Mouse (Mus musculus) spleen, postnatal 36 days (tissue): ENCODE data around the gene Fam217a.
"Not testable (repeated sequence)": the region's sequence is repeated elsewhere in the genome, so short reads cannot be mapped to it uniquely, and the experiment has no call there.

Experiments used
- DNase-seq, 2 experiments: peaks; one replicate each; pipeline ENCODE4 v3.0.0; 2022; ENCODE audit warnings: low spot score in 2 of 2, mixed read lengths in 1 of 2

The Fam217a gene

DNA sequence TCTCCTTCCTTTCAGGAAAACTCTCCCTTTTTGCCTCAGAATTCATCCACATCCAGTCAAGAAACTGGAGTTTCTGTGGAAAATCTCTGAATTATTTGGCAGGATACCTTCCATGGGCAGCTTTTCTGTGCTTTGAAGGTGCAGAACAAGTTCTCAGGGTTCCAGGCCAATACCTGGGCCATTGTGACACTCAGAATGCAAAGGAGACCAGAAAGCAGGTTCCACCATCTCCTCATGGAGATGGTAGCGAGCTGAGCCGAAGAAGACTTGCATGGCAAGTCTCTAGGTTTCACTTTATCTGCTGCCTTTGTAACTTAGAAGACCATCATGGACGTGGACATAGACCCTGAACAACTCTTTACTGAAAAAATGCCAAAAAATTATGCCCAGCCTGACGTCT is at the start of gene Fam217a, which contains the start of gene 4933417A18Rik:
TSS of gene Fam217a (minus strand) at position 101 of the 400 bp plus-strand sequence.
TSS of gene 4933417A18Rik (plus strand) at position 200 of the 400 bp plus-strand sequence.
- DNase-seq, result no peak

DNA sequence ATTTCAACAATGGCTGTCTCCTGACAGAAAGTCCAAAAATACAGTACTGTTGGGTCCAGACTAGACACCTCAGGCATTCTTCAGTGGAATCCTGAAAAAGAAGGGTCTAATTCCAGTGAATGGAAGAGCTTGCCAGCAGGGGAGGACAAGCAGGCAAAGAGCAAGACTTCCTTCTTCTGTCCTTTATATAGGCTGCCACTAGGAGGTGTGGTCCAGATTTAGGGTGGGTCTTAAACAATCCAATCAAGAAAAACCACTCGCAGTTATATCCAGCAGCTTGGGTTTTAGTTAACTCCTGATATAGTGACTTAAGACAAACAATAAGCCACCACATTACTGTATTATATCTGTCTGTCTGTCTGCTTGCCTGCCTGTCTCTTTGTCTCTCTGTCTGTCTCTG is 49.7 kb upstream of the Fam217a start:
- no peak for DNase-seq

DNA sequence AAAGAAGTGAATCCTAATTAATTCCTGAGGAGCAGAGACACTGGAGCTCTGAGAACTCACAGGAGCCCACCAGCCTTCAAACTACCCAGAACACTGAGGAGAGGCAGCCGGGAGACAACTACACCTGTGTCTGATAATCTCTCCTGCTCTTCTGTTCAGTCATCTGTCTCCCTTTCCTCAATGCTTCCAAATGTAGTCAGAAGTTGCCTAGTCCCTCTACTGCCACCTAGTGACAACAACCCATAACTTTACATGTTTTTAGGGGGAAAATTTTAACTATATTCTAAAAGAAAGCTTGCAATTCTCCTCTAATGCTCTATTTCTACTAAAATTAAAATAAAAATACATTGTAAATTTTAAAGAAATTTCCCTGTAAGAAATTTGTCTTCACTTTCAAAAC is 49.0 kb upstream of the Fam217a start:
- peak in 1 of 2 experiments; percentile 17 for DNase-seq

DNA sequence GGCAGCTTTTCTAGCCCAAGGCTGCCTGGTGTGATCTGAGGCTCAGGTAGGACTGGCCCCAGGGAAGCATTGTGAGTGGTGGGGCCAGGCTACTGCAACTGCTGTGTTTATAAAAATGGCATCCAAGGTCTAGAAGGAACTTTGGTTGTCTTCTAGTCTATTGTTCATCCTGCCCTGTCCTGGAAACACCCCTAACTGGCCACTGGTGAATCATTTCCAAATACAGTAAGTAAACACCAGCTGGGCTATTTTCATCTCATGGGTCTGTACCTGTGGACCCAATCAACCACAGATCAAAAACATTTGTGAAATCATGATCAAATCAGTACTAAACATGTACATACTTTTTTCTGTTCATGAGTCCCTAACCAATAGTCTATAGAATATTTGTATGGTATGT is 48.3 kb upstream of the Fam217a start:
- DNase-seq, result not testable (repeated sequence)

DNA sequence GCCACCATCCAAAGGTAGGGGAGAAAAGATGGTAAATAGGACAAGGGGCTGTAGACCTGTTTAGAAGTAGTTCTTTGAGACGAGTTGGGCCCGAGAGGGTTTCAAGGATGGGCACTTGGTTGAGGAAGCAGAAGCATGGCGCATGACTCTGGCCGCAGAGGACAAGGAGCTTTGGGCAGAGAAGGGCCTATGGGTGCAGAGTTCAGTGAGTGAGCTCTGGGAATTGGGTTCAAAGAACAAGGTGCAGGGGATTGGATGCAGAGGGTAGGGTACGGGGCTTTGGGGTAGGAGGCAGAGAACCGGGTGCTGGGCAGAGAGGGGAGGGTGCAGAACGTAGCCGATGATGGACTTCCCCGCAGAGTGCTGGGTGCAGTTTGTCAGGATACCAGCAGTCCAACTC is 41.5 kb upstream of the Fam217a start:
- DNase-seq, result not testable (repeated sequence)

DNA sequence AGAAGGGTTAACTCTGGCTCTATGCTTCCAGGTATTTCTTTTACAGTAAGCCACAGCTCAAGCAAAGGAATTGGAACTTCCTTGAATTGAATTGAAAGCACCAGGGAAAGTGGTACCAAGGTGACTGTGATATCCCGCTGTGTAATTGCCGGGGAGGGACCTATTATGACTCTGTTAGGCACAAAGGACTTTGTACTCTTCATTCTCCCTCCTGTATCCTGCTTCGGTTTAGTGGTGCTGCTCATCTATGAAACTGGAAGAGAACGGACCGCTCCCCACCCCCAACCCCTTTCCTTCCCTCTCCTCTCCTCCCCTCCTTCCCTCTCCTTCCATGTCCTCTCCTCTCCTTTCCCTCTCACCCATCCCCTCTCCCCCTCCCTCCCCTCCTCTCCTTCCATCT is 40.8 kb upstream of the Fam217a start:
- no peak for DNase-seq

DNA sequence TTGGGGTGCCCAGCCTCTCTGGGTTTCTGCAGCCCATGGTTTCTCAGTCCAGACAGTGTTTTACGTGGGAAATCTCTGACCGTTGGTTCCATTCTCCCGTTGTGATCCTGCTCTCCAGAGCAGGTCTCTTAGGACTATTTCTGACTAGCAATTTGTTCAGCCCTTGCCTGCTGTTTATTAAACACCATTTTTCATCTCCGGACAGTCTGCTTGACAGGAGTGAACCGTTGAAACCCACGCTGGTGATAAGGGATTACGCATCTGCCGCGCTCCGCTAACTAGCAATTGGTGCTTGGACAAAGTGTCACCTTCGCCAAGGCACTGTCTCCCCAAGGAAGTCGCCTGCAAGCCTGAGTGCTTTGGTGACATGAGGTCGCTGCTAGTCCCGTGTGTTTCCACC is 40.3 kb upstream of the Fam217a start:
- DNase-seq, result no peak

DNA sequence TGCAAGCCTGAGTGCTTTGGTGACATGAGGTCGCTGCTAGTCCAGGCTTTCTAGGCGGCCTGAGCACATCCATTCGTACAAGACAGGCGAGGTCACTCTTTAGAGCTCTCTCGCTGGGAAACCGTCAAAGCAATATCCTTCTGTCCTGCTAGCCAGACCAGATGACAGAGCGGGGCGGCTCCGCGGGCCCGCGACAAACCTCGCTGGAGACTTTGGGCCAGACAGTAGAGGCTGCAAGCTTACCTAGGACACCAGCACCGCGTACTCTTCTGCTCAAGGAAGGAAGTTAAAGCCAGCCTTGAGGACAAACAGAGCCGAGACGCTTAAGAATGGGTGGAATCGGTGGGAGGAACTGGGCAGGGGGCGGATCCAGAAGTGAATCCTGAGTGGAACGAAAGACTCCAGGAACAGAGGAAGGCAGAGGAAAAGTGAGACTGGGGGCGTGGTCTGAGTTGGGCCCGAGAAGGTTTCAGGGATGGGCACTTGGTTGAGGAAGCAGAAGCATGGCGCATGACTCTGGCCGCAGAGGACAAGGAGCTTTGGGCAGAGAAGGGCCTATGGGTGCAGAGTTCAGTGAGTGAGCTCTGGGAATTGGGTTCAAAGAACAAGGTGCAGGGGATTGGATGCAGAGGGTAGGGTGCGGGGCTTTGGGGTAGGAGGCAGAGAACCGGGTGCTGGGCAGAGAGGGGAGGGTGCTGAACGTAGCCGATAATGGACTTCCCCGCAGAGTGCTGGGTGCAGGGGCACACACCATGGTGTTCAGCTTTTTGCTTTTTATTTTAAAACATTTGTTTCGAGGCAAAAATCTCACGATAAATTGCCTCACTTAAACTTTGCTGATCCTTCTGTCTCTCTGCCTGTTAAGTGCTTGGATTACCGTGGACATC is 39.6 kb upstream of the Fam217a start, which contains the start of gene Eci3:
TSS of gene Eci3 (minus strand) at position 300 of the 887 bp plus-strand sequence.
- DNase-seq, result no peak

DNA sequence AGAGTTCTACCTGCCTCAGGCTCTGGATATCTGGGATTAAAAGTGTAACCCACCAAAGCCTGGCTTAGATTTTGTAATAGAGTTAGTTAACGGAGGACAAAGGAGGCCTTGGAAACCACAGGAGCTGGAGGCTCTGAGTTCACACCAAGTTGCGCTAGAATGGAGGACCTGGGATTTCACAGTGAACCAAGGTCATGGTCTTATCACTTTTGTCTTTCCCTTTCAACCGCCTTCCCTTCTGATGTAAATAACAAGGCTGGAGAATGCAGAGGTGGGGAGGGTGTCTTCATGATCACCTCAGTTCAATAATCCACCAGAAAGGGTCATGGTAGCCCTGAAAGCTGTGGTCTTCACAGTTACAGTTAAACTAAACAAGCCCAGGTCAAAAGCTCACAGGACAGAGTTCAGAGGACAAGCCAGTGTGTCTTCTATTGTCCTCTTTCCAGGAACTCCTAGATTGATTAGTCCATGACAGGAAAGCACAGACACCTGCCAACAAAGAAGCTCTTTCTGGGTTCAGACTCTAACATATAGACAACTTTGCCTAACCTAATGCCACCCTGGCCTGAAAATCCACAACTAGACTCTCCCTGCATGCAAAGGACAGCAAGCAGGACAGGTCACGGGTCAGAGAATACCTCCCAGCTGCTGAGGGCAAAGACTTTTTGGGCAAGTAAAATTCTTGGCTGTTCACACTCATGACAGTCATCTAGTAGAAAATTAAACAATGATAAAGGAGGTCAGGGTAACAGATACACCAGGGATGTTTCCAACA is 37.1 kb upstream of the Fam217a start:
- no peak for DNase-seq

DNA sequence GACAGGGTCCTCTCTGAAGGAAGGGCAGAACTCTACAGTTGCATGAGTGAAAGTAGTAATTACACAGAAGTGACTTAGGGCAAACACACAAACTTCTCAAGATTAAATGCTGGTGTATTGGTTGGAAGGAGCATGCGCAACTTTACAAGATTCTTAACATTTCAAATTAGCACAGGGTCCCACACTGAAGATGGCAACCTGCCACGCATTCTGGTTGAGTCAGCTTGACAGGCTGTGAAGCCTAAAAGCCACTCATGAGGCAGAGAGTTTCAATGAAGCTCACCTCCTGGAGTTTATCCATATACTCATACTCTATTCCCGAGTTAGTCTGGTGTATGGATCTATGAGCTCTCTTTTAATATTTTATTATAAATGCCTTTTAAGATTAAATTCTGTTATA is 34.0 kb upstream of the Fam217a start:
- not testable (repeated sequence) for DNase-seq

DNA sequence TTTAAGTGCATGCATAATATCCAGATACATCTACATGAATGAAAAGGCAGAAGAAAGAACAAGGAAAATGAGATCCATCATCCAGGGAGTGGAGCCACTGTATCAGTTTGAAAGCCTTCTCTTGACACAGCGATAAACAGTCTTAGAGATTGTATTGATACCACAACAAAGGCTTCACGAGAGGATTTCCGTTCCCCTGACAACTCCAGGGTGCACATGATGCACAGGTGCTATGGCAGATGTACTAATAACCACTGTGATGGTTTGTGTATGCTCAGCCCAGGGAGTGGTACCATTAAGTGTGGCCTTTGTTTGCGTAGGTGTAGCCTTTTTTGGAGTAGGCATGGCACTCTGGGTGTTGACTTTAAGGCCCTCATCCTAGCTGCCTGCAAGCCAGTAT is 32.8 kb upstream of the Fam217a start:
- no peak for DNase-seq

DNA sequence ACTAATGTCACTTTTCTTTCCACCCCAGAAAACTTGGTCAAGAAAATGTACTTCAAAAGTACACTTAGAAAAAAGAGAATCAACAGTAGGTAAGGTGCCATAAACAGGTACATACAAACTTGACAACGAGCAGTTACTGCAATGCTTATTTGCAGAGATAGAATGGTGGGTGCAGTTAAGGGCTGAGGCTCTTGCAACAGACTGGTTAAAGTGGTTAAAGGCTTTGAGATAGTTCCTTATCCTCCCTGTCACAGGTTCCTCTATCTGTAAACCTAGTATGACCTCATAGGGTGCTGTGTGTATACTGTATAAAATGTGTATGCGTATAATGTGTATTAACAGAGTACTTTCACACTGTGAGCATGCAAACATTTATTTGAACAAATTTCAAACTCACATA is 27.3 kb upstream of the Fam217a start:
- DNase-seq, result not testable (repeated sequence)

DNA sequence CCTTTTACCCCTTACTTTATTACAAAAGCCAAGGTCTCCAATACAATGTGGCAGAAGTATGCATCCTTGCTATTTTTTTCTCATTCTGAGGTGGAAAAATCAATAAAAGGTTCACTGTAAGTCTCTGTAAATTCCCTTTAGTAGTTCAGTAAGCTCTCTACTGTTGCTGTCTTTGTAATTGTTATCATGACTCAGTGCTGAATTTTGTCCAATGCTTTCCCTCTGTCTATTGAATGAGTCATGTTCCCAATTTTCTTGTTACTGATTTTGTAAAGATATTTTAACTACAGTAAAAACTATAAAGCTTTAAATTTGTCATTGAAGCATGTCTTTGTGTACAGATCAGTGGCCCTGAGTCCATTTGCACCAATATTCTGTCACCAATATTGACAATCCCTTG is 18.3 kb upstream of the Fam217a start:
- no peak for DNase-seq

DNA sequence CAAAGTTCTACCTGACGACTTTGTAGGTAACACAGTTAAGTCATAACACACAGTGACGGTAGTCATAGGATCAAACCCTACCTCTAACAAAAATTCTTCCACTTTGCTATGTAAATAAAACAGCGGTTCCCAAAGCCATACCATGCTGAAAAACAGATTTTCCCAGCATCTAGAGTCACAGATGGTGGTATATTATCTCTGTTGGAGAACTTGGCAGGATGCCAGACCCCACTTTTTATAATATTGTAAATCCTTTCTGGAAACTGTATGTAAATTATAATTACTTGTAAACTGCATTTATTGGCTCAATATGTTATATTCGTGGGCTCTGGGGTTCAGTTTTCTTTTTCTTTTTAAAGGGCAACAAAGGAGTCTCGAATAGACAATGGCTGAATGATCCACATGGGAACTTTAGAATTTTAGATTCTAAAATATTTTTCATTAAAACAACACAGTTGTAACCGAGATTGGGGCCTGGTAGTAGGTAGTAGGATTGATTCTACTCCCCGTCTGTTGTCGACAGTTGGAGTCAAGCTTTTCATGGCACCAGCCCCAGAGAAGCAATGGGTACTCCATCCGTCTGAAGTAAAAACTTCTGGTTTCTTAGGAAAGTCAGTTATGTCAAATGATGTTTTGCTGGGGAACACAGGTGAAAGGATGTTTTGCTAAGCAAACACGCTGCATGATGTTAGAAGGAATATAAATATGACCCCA is 11.0 kb upstream of the Fam217a start:
- DNase-seq, result no peak

DNA sequence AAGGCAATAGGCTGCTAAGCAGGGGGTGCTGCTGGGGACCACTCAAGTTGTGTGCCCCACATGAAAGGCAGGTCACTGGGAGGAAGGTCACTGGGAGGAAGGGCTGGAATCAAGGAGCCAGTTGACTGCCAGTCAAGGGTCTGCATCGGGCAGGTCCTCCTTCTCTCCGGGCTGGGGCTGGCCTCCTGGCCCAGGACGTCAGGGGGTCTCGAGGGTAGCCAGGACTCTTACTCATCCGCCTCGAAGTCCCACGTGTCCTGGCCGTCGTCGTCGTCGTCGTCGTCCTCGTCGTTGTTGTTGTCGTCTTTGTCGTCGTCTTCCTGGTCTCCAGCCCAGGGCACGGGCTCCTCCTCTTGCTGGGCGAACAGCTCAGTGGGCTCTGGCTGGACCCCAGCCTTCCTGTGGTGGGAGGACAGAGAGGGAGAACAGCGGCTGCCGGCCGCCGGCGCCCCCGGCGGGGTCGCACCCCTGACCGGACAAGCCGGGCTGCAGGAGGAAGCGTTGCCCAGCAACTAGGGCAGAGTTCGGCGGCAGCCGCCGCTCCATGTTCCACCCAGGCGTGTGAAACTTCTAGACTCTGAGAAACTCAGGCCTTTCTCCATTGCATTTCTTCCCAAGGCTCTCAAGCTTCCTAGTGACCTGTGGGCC is 7.5 kb downstream of the Fam217a start:
- no peak for DNase-seq

DNA sequence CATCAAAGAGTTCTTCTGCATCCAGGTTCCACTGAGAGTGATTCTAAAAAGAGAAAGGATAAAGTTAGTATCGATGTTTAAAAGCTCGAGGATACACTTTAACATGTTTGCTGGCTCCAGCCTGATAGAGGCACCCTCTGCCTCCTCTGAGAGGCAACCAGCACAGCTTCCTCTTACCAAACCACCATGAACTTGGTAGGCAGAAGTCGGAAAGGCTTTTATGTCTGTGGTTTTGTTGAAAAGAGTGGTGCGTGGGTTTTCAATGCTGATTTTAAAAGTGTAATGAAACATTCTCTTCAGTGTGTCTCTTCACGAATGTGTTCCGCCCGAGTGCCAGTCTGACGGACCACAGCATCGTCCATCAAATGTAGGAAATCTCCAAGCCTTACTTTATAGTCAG is 9.5 kb downstream of the Fam217a start:
- peak; percentile 12 to 17 for DNase-seq

DNA sequence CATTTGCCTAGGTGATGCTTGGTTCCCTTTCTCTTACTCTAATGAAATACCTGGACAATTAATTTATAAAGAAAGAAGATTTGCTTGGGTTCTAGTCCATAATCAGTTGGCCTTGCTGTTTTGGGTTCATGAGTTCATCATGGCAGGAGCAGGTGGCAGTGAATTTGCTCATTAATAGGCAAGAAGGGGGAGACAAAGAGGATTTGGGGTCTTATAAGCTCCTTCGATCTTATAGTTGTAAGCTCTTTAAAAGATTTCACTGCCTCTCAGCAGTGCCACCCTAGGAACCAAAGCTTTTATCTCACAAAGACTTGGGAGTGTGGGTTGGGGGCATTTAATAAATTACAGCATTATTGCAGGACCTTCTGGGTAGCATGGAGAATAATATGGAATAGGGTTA is 31.2 kb downstream of the Fam217a start:
- DNase-seq, result no peak

DNA sequence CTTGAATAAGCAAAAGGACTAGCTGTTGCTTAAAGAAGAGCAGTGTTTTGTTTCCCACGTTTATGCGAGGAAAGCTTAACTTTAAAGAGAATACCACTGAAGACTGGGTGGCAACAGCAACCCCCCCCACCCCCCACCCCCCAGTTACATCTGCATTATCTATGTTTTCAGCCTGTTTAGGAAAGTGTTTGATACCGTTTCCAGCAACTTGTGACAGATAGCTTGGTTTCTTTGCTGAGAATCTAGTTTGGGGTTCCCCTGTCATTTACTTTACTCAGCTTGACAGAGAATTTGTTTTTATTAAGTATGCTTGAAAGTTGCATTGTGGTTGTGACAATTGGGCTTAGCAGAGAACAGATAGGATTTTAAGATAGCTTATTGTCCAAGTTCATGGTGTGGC is 47.6 kb downstream of the Fam217a start:
- no peak for DNase-seq

DNA sequence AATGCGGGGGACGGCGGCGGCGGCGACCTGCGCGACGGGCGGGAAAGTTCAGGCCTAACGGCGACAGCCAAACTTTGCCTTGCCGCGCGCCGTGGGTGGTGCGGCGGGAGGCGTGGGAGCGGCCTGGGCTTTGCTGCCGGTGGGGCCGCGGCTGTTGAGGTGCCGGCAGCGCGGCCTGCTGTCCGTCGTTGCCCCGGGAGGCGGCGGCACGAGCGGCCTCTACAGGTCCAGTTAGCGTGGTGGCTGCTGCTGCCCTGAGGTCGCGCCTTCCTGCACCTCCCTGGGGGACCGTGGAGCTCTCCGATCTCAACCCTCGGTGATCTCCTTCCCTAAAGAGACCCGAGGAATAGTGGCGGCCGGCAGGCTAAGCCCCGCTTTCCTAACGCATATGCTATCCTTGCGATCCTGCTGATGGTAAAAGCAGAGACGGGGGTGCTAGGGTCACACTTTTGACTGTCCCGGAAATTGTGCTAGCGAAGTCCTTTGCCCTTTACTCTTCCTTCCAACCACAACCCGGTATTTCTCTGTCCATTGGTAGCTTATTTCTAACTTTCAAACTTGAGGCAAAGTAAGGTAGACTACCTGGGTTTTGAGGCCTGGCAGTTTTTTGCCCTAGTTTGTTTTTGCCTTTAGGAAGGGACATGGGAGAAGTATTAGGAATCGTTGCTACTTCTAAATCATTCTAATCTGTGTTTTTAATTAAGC is 48.2 kb downstream of the Fam217a start:
- peak; percentile 65 to 66 for DNase-seq

DNA sequence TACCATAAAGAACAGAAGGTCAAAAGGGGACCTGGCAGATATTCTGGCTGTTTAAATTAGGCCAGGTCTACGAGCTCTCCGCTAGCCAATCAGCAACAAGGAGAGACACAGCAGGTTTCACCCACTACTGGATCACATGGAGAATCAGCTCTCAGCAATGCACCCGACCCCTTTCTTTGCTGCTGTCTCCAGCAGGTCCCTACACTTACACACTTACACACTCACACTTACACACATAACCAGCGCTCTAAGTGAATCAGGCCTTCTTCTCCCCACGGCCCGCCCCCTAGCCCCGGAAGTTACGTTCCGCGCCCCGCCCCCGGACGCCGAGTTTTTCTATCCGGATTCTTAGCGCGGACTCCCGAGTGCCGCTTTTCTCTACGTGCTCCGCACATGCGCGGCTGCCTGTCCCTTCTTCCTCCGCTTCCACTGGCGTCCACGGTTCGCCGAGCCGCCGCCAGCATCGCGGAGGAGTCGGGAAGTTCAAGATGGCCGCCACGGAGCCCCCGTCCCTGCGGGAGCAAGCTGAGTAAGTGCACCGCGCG is 48.9 kb downstream of the Fam217a start, which contains the start of gene Prpf4b:
TSS of gene Prpf4b (plus strand) at position 137 of the 545 bp plus-strand sequence.
- peak; percentile 88 to 89 for DNase-seq
